Mouse (Mus musculus) monocyte, adult 2 months (primary cell): Measurements from ENCODE around the gene Scube2.

ENCODE experiments used
- DNase-seq, 2 experiments: peaks; one replicate each; pipeline ENCODE4 v3.0.0; 2022; ENCODE audit warnings: low spot score in 2 of 2, low read depth in 1 of 2

Gene Scube2

GRCm38 (mm10) chr7:109865370-109866229 is at the start of gene Scube2:
Gene Scube2, minus strand, starts transcription at chr7:109865679.
- DNase-seq, result no peak

GRCm38 (mm10) chr7:109906165-109906564 is 40.7 kb upstream of the Scube2 start:
- DNase-seq, result no peak

- DNase-seq, result no peak
Observed at GRCm38 (mm10) chr7:109900921-109901320, 35.4 kb upstream of the Scube2 start.

- DNase-seq, result no peak
Observed at GRCm38 (mm10) chr7:109898911-109899310, 33.4 kb upstream of the Scube2 start.

- no peak for DNase-seq
Observed at GRCm38 (mm10) chr7:109892530-109892929, 27.1 kb upstream of the Scube2 start.

GRCm38 (mm10) chr7:109891786-109892185 is 26.3 kb upstream of the Scube2 start:
- no peak for DNase-seq

GRCm38 (mm10) chr7:109890256-109890655 is 24.8 kb upstream of the Scube2 start:
- no peak for DNase-seq

GRCm38 (mm10) chr7:109889300-109889699 is 23.8 kb upstream of the Scube2 start:
- DNase-seq, result no peak

GRCm38 (mm10) chr7:109886249-109886648 is 20.8 kb upstream of the Scube2 start:
- DNase-seq, result no peak

- no peak for DNase-seq
Observed at GRCm38 (mm10) chr7:109882574-109882973, 17.1 kb upstream of the Scube2 start.

GRCm38 (mm10) chr7:109881561-109882099 is 16.2 kb upstream of the Scube2 start:
- no peak for DNase-seq

- no peak for DNase-seq
Observed at GRCm38 (mm10) chr7:109879158-109879557, 13.7 kb upstream of the Scube2 start.

GRCm38 (mm10) chr7:109876085-109876484 is 10.6 kb upstream of the Scube2 start:
- DNase-seq, result no peak

- no peak for DNase-seq
Observed at GRCm38 (mm10) chr7:109875598-109875997, 10.1 kb upstream of the Scube2 start.

GRCm38 (mm10) chr7:109875033-109875432 is 9.6 kb upstream of the Scube2 start:
- DNase-seq, result no peak

GRCm38 (mm10) chr7:109873170-109873569 is 7.7 kb upstream of the Scube2 start:
- DNase-seq, result no peak

GRCm38 (mm10) chr7:109871232-109871631 is 5.8 kb upstream of the Scube2 start:
- no peak for DNase-seq

GRCm38 (mm10) chr7:109868498-109868897 is 3.0 kb upstream of the Scube2 start:
- DNase-seq, result no peak

- DNase-seq, result no peak
Observed at GRCm38 (mm10) chr7:109866643-109867042, 1.2 kb upstream of the Scube2 start.

- no peak for DNase-seq
Observed at GRCm38 (mm10) chr7:109863561-109863960, 1.9 kb downstream of the Scube2 start.

- no peak for DNase-seq
Observed at GRCm38 (mm10) chr7:109860162-109860561, 5.3 kb downstream of the Scube2 start.

GRCm38 (mm10) chr7:109859354-109859753 is 6.1 kb downstream of the Scube2 start:
- no peak for DNase-seq

- no peak for DNase-seq
Observed at GRCm38 (mm10) chr7:109852752-109853212, 12.7 kb downstream of the Scube2 start.
